Mouse (Mus musculus): ENCODE measurements around the gene Camkmt.

Camkmt gene

GRCm38 (mm10) chr17:85090120-85091099 is at the start of gene Camkmt, which contains the start of gene Prepl:
Camkmt (plus strand) TSS chr17:85090552.
Prepl (minus strand) TSS chr17:85090241.
- peak; percentile 96 for DNase-seq

GRCm38 (mm10) chr17:85040913-85041312 is 49.4 kb upstream of the Camkmt start:
- DNase-seq: no peak

GRCm38 (mm10) chr17:85042419-85042818 is 47.9 kb upstream of the Camkmt start:
- no peak for DNase-seq

GRCm38 (mm10) chr17:85043404-85043816 is 46.9 kb upstream of the Camkmt start:
- DNase-seq: no peak

- DNase-seq: no peak
Observed at GRCm38 (mm10) chr17:85044466-85044865, 45.9 kb upstream of the Camkmt start.

- DNase-seq: no peak
Observed at GRCm38 (mm10) chr17:85045160-85045559, 45.2 kb upstream of the Camkmt start.

GRCm38 (mm10) chr17:85048379-85048778 is 42.0 kb upstream of the Camkmt start:
- DNase-seq: no peak

- no peak for DNase-seq
Observed at GRCm38 (mm10) chr17:85058276-85058675, 32.1 kb upstream of the Camkmt start.

- DNase-seq: no peak
Observed at GRCm38 (mm10) chr17:85059136-85059535, 31.2 kb upstream of the Camkmt start.

GRCm38 (mm10) chr17:85063560-85063959 is 26.8 kb upstream of the Camkmt start:
- no peak for DNase-seq

- DNase-seq: peak; percentile 33
Observed at GRCm38 (mm10) chr17:85067331-85067730, 23.0 kb upstream of the Camkmt start.

- no peak for DNase-seq
Observed at GRCm38 (mm10) chr17:85070658-85071057, 19.7 kb upstream of the Camkmt start.

- DNase-seq: no peak
Observed at GRCm38 (mm10) chr17:85071088-85071775, 19.1 kb upstream of the Camkmt start.

GRCm38 (mm10) chr17:85072383-85072782 is 18.0 kb upstream of the Camkmt start:
- DNase-seq: no peak

GRCm38 (mm10) chr17:85073214-85073613 is 17.1 kb upstream of the Camkmt start:
- DNase-seq: no peak

GRCm38 (mm10) chr17:85074083-85074482 is 16.3 kb upstream of the Camkmt start:
- no peak for DNase-seq

- DNase-seq: no peak
Observed at GRCm38 (mm10) chr17:85079276-85079675, 11.1 kb upstream of the Camkmt start.

GRCm38 (mm10) chr17:85080781-85081180 is 9.6 kb upstream of the Camkmt start:
- DNase-seq: no peak

- no peak for DNase-seq
Observed at GRCm38 (mm10) chr17:85085335-85085734, 5.0 kb upstream of the Camkmt start.

GRCm38 (mm10) chr17:85086501-85086900 is 3.9 kb upstream of the Camkmt start:
- DNase-seq: no peak

GRCm38 (mm10) chr17:85087591-85087990 is 2.8 kb upstream of the Camkmt start:
- DNase-seq: no peak

- DNase-seq: no peak
Observed at GRCm38 (mm10) chr17:85088401-85088800, 2.0 kb upstream of the Camkmt start.

GRCm38 (mm10) chr17:85089011-85089410 is 1.3 kb upstream of the Camkmt start:
- DNase-seq: no peak

- peak; percentile 18 for DNase-seq
Observed at GRCm38 (mm10) chr17:85089621-85090020, 731 bp upstream of the Camkmt start.

All from layer of hippocampus, adult 9-11 months (tissue).